Mouse (Mus musculus): ENCODE results near the gene Eif3j1.
"Not testable (repeated sequence)": the region's sequence is repeated elsewhere in the genome, so short reads cannot be mapped to it uniquely, and the experiment has no call there.

Eif3j1 gene

DNA sequence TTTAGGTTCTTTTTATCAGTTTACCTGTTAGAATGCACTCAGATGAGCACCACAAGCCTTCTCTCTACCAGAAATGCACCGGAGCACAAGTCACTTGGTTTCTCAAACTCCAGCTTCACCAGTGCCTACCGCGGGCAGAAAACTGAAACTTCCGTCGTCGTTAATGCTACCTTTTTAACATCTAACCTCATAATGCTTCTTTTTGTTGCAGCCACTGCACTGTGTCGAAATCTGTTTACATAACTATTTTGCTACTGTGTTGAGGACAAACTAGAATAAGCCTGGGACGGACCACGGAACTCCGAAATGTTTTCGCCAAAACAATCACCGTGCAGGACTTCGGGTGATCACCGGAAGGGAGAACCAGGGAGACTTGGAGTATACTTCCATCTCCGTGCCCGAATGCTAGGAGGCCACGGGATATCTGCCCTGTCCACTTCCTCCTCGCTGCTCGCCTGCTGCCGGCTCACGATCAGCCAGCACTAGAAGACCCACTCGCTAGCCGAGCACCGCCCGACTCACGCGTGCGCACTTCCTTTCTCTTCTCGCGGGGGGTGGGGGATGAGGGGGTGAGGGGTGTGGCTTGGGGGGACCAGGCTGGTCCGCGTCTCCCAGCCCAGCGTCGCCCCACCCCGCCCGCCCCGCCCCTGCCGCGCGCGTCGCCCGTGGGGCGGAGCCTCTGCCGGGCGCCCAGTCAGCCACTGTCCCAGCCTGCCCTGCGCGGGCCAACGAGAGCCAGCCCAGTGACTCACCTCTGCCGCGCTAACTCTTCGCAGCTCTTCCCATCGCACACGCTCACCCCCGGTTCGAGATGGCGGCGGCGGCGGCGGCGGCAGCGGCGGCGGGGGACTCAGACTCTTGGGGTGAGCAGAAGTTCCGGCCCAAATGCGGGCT lies at the start of gene Eif3j1:
Gene Eif3j1, plus strand, starts transcription at position 685 of the 894 bp plus-strand sequence.
- DNase-seq (ENCODE audit: inconsistent ontology term) = peak; percentile 98

DNA sequence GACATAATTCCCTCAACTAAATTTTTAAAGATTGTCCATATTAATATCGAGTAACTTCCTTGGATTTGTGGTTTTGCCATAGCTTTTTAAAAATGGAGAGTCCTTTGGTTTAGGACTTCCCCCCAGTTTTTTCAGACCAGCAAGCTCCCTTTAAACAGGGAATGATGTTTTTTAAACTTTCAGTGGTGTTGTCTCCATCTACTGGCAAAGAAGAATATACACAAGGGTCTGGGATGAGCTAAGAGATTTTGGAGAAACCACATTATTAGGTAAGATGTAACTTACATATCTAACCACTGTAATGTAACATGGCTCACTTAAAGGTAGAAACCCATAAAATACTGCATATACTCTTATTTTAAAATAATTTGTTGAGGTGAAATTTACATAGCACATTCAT lies 32.6 kb upstream of the Eif3j1 start:
- peak; percentile 11 for DNase-seq (ENCODE audit: inconsistent ontology term)

DNA sequence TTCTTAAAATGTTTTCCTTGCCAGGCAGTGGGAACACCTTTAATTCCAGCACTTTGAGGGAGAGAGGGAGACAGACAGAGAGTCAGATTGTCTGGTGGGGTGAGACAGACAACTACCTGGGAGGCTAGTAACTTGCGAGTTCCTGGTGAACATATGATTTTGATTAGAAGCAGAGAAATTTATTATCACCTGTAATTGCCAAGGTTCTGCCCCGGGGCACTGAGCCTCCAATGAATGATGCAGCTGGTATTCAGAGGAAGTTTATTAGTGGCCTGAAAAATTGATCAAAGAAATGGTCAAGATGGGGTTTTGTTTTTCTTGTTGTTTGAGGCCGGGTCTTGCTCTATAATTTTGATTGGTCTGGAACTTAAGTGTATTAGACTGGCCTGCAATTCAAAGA lies 19.5 kb upstream of the Eif3j1 start:
- DNase-seq (ENCODE audit: inconsistent ontology term) = no peak

DNA sequence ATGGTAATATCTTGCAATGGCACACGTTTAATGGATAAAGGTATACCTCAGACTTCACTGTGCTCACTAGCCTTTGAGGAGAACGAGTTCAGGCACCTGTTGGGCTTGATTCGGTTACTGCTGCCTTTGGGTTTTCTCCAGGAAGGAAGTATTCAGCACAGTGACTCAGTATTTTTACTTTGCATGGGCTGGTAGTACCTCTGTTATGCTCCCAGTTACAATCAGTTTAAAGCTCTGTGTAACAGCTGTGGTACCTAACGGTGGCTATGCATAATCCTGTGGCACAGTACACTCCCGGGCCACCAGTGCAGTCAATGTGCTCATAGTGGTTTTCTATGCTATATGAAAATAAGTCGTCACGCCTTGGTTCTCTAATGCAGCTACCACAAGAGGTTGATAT lies 16.9 kb upstream of the Eif3j1 start:
- DNase-seq (ENCODE audit: inconsistent ontology term) = no peak

GRCm38 (mm10) chr2:122018705-122019104 lies 9.6 kb upstream of the Eif3j1 start:
- no peak for DNase-seq (ENCODE audit: inconsistent ontology term)

- no peak for DNase-seq (ENCODE audit: inconsistent ontology term)
Measured at GRCm38 (mm10) chr2:122022284-122022683, 6.1 kb upstream of the Eif3j1 start.

GRCm38 (mm10) chr2:122027091-122027490 lies 1.3 kb upstream of the Eif3j1 start:
- DNase-seq (ENCODE audit: inconsistent ontology term) = not testable (repeated sequence)

DNA sequence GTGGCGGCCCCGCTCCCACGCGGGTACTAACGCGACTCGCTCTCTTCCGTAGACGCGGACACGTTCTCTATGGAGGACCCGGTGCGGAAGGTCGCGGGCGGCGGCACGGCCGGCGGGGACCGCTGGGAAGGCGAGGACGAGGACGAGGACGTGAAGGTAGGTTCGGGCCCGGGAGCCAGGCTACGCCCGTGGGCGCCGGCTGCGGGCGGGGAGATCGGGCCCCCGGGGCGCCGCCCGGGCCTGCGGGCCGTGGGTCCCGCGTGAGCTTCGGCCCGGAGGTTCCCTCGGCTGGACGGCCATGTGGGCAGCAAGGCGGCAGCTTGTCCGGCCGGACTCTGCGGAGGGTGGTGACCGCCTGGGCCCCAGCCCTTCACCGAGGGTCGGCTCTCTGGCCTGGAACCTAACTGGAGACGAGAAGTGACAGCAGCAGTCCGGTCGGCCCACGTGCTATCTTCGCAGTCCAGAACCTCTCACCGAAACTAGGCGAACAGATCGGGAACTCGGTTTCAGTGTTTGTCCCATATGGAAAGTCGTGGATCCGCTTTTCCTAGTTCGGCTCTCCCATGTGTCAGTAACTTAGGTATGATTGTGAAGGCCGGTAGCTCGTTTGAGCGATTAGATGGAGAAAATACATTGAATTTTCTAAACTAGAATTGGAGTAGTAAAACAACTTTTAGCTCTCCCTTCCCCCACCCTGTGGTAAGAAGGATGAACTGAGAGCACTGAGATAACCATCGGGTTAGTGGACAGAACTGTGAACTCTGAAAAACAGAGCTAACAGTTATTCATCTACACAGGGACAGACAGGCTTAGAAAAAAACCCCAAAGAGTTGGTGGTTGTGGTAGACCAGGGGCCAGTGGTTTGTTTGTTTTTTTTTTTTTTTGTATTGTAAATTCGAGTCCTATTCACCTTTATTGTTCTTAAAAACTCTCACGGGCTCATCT lies 682 bp downstream of the Eif3j1 start:
- peak; percentile 58 for DNase-seq (ENCODE audit: inconsistent ontology term)

DNA sequence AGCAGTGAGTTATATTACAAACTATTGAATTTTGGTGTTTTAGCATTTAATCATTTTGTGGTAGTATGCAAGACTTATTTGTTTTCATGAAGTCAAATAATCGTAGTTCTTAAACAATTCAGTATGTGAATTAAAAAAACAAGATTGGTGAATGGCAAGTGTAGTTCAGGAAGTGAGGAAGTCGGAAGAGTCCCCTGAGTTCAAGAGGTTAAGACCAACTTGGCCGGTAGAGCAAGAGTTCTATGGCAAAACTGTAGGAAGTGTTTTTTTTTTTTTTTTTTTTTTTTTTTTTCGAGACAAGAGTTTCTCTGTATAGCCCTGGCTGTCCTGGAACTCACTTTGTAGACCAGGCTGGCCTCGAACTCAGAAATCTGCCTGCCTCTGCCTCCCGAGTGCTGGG lies 3.6 kb downstream of the Eif3j1 start:
- DNase-seq (ENCODE audit: inconsistent ontology term) = no peak

DNA sequence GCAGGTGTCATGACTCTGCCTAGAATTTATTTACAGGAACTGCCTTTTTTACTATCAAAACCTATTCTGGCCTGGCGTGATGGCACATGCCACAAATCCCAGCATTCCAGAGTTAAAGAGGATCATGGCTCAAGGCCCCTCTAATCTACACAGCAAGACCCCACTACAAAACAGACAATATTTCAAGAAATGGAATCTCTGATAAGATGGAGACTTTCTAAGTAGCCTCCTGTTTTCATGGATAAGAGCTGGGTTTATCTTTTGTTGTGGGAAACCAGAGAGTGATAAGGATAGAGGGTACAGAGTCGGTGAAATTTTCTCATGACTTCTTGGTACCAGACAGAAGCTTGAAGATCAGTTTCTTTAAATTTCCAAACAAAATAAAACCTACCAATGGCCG lies 7.7 kb downstream of the Eif3j1 start:
- no peak for DNase-seq (ENCODE audit: inconsistent ontology term)

DNA sequence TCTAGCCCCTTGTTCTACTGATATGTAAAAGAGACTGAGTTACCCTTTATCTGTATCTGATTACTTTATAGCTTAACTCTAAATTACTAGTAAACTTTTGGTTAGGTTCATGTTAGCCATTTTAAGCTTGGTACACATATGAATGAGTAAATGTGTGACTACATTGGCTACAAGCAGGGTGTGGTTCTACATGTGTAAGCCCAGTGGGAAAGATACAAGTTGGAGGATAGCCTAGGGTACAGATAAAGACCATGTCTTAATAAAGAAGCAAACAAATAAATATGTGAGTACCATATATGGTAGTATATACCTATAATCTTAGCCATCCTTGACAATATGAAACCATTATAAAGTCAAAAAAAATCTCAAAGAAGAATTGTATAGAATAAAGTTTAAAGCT lies 15.6 kb downstream of the Eif3j1 start:
- DNase-seq (ENCODE audit: inconsistent ontology term) = no peak

DNA sequence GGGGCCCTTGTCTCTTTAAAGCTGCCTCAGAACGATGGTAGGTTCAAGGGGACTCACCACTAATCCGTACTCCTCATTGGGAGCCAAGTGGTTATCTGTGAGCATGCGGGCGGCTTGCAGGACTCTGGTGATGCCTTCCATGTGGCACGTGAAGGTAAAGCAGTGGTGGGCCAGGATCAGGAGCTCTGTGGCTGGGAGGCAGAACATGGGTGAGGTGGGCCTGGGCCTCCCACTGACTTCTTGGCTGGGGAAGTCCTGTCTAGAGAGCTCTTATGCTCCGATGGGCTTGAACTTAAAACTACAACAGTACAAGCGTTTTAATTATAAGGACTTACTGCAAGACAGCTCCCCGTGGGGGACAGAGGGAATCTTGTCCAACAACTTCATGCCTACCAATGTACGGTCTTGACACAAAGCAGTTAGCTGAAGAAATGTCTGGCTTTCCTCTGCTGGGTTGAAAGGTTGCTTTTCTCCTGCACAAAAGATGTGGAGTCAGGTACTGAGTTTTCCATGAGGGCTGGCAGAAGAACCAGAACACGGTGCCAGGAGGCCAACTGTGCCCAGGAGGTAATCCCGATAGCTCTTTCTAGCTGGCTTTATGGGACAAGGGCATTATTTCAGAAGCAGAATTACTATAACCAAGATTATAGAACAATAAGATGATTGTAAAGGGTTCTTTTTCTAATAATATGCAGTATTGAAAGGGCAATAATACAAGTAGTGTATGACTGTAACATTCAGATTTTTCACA lies 31.2 kb downstream of the Eif3j1 start:
- DNase-seq (ENCODE audit: inconsistent ontology term) = peak; percentile 7

- DNase-seq (ENCODE audit: inconsistent ontology term) = no peak
Measured at GRCm38 (mm10) chr2:122065200-122065969, 37.0 kb downstream of the Eif3j1 start.

- no peak for DNase-seq (ENCODE audit: inconsistent ontology term)
Measured at GRCm38 (mm10) chr2:122066241-122066640, 37.9 kb downstream of the Eif3j1 start.

- peak; percentile 11 for DNase-seq (ENCODE audit: inconsistent ontology term)
Measured at GRCm38 (mm10) chr2:122069144-122069912, 41.0 kb downstream of the Eif3j1 start.

DNA sequence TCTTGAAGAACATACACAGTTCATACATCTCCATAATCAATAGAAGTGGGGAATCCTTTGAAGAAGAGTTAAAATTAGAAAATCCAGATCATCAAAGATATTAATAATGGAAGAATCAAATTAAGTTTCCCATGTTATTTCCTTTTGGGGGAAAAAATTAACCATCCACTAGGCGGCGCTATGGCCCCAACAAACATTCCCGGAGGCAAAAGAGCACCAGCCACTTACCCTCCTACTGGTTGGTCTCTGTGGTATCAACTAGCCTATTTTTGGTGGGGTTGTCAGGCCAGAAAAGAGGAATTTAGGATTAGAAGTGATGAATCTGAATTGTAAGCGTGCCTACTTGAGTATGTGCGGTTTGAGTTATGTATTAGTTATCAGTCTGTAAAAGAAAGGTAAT lies 41.6 kb downstream of the Eif3j1 start:
- DNase-seq (ENCODE audit: inconsistent ontology term) = peak; percentile 25

DNA sequence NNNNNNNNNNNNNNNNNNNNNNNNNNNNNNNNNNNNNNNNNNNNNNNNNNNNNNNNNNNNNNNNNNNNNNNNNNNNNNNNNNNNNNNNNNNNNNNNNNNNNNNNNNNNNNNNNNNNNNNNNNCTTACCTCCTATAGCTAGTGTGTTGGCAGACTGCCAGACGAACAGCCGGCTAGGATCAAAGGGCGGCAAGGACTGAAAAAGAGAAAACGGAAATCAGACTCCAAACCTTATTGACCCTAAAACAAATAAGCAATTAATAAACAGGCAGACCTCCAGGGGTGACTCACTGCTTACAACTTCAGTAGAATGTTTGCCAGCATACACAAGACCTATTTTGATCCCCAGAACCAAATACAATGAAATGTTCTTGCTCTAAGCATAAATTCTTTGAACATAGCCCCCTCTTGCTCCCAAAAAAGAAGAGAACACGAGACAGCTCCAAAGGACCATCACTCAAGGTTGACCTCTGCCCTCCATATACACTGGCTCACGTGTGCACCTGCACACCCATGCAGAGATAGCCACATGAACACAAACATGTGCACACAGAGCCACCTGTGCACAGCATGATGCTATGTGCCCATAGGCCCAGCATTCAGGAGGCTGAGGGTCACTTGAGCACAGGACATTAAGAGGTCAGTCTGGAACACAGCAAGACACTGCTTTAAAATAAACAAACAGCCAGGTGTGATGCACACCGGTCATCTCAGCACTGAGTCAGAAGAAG lies 53.5 kb downstream of the Eif3j1 start:
- peak; percentile 30 for DNase-seq (ENCODE audit: inconsistent ontology term)

DNA sequence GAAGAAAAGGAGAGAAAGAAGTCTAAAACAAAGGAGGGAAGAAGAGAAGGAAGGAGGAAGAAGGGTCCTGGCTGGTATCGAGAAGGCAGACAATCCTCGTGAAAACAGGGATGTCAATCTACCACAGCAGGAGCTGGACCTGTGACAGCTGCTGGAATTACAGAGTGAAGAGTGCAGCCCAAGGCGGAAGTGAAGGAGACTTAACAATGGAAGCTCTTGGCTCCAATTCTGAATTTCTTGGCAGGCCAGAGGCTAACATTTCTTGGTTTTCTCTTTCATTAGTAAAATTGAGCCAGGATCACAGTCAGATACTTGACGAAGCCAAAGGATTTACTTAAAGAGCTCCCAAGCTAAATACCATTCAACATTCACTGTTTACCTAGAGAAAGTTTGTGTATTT lies 58.1 kb downstream of the Eif3j1 start:
- DNase-seq (ENCODE audit: inconsistent ontology term) = peak; percentile 66

DNA sequence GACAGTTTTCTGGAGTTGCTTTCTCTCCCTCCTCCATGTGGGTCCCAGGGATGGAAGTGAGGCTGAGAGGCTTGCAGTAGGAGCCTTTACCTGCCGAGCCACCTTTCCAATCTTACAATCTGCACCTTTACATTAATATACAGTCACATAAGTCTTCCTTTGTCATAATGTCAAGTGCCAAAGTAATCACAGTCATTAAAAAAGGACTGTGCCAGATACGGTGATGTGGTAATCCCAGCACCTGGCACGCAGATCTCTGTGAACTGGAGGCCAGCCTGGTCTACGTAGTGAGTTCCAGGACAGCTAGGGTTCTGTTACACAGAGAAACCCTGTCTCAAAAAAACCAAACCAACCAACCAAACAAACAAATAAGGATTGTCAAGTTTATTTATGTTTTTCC lies 65.5 kb downstream of the Eif3j1 start:
- no peak for DNase-seq (ENCODE audit: inconsistent ontology term)

DNA sequence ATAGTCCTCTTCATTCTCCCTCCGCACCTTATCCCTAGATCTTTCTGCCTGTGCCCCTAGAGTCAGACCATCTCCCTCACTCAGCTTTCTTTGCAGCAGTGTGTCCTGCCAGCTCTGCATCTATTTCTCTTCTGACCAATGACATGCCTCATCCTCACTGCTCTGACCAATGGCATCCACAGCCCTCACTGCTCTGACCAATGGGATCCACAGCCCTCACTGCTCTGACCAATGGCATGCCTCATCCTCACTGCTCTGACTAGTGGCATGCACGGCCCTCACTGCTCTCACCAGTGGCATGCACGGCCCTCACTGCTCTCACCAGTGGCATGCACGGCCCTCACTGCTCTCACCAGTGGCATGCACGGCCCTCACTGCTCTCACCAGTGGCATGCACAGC lies 69.3 kb downstream of the Eif3j1 start:
- DNase-seq (ENCODE audit: inconsistent ontology term) = not testable (repeated sequence)
